Mouse (Mus musculus) megakaryocyte, embryonic 14.5 days (primary cell): ENCODE measurements at regions not wholly inside any gene's neighbourhood (a gene's known extent, or its start where the extent isn't known, plus 50 kb on each side); places are given as distances from the start of the nearest gene placed in this dataset.

Experiments
- H3K27me3 ChIP-seq: replicated peaks from 2 replicates; pipeline ENCODE3; 2012; ENCODE audit warnings: inconsistent platforms
- H3K36me3 ChIP-seq: replicated peaks from 2 replicates; pipeline ENCODE3; 2012; ENCODE audit warnings: low read length, inconsistent platforms, mixed read lengths
- H3K4me1 ChIP-seq: 2 replicates; pipeline ENCODE4 v1.6.1; 2012; ENCODE audit warnings: inconsistent platforms
- H3K4me3 ChIP-seq: replicated peaks from 2 replicates; pipeline ENCODE3; 2012; ENCODE audit warnings: moderate library complexity, mild to moderate bottlenecking, inconsistent platforms
- H3K9me3 ChIP-seq: 2 replicates; pipeline ENCODE4 v1.6.1; 2012; ENCODE audit warnings: inconsistent platforms
- FLI1 ChIP-seq: IDR thresholded peaks from 2 replicates; pipeline ENCODE4 v1.6.1; 2012; ENCODE audit warnings: low read length, inconsistent platforms, mixed read lengths
- GATA1 ChIP-seq: IDR thresholded peaks from 3 replicates; pipeline ENCODE4 v1.6.1; 2012; ENCODE audit warnings: mixed read lengths, low read length, inconsistent platforms, borderline replicate concordance

- Histone ChIP-seq H3K27me3 (no peaks in the 10 kb centered on the region), H3K4me1 (no peaks in the 10 kb centered on the region), H3K4me3 (no peak overlapping the region), H3K9me3 (peaks cover 7% of the 10 kb centered on the region; the same call in 1 of the 2 replicates), H3K36me3 (no peaks in the 10 kb centered on the region)
- TF ChIP-seq GATA1 (no peak), FLI1 (no peak)
These were observed 58.3 kb upstream of the Frmd4a start for GRCm38 (mm10) chr2:3959181-3959580.

- Histone ChIP-seq H3K9me3 (peaks cover 7% of the 10 kb centered on the region; the same call in 1 of the 2 replicates), H3K27me3 (no peaks in the 10 kb centered on the region), H3K4me1 (no peaks in the 10 kb centered on the region), H3K36me3 (no peaks in the 10 kb centered on the region), H3K4me3 (no peak overlapping the region)
- TF ChIP-seq FLI1 (no peak), GATA1 (no peak)
These were observed 57.3 kb upstream of the Frmd4a start for GRCm38 (mm10) chr2:3960213-3960612.

- TF ChIP-seq FLI1 (no peak), GATA1 (no peak)
- no peaks in the 10 kb centered on the region for H3K36me3 ChIP-seq
- H3K27me3 ChIP-seq: no peaks in the 10 kb centered on the region
- no peaks in the 10 kb centered on the region for H3K4me1 ChIP-seq
- H3K4me3 ChIP-seq: no peak overlapping the region
- H3K9me3 ChIP-seq: no peaks in the 10 kb centered on the region
These were observed 53.2 kb upstream of the Frmd4a start for GRCm38 (mm10) chr2:3964351-3964750.
